Mouse (Mus musculus) liver, embryonic 14.5 days (tissue): ENCODE data around the gene Hist1h2bp.

Source experiments
- CTCF ChIP-seq: IDR thresholded peaks from 2 replicates; pipeline ENCODE4 v1.5.1; 2016; ENCODE audit warnings: antibody characterized with exemption, low read depth, control low read depth
- EP300 ChIP-seq: IDR thresholded peaks from 2 replicates; pipeline ENCODE4 v1.6.1; 2016; ENCODE audit warnings: antibody characterized with exemption, low read depth

- TF ChIP-seq CTCF (no peak), EP300 (no peak)
These were observed 41.2 kb downstream of the Hist1h2bp start for GRCm38 (mm10) chr13:21828511-21828910.
